Mouse (Mus musculus): ENCODE results near the gene Anpep.
A peak's percentile ranks its signal among the peaks of the same experiment; 100 is the strongest.

Anpep gene

GRCm38 (mm10) chr7:79866294-79867000, 5.6 kb upstream of the Anpep start:
- DNase-seq (ENCODE audit: low read depth, low spot score), result peak; percentile 61

- DNase-seq (ENCODE audit: low read depth, low spot score), result no peak
Measured at GRCm38 (mm10) chr7:79861794-79862193, 935 bp upstream of the Anpep start.

- DNase-seq (ENCODE audit: low read depth, low spot score), result no peak
Measured at GRCm38 (mm10) chr7:79858956-79859630, 1.8 kb downstream of the Anpep start.

GRCm38 (mm10) chr7:79858202-79858934, 2.5 kb downstream of the Anpep start:
- no peak for DNase-seq (ENCODE audit: low read depth, low spot score)

- DNase-seq (ENCODE audit: low read depth, low spot score), result no peak
Measured at GRCm38 (mm10) chr7:79856305-79856704, 4.6 kb downstream of the Anpep start.

- peak; percentile 74 for DNase-seq (ENCODE audit: low read depth, low spot score)
Measured at GRCm38 (mm10) chr7:79847456-79848451, 13.1 kb downstream of the Anpep start.

- DNase-seq (ENCODE audit: low read depth, low spot score), result no peak
Measured at GRCm38 (mm10) chr7:79846342-79846741, 14.5 kb downstream of the Anpep start.

- DNase-seq (ENCODE audit: low read depth, low spot score), result no peak
Measured at GRCm38 (mm10) chr7:79844090-79844802, 16.6 kb downstream of the Anpep start.

- DNase-seq (ENCODE audit: low read depth, low spot score), result no peak
Measured at GRCm38 (mm10) chr7:79842163-79842562, 18.7 kb downstream of the Anpep start.

- DNase-seq (ENCODE audit: low read depth, low spot score), result no peak
Measured at GRCm38 (mm10) chr7:79837247-79837646, 23.6 kb downstream of the Anpep start.

GRCm38 (mm10) chr7:79835196-79835595, 25.7 kb downstream of the Anpep start:
- no peak for DNase-seq (ENCODE audit: low read depth, low spot score)

GRCm38 (mm10) chr7:79832980-79833379, 27.9 kb downstream of the Anpep start:
- DNase-seq (ENCODE audit: low read depth, low spot score), result no peak

- DNase-seq (ENCODE audit: low read depth, low spot score), result no peak
Measured at GRCm38 (mm10) chr7:79831585-79831984, 29.3 kb downstream of the Anpep start.

GRCm38 (mm10) chr7:79831145-79831544, 29.7 kb downstream of the Anpep start:
- no peak for DNase-seq (ENCODE audit: low read depth, low spot score)

- DNase-seq (ENCODE audit: low read depth, low spot score), result no peak
Measured at GRCm38 (mm10) chr7:79828341-79828740, 32.5 kb downstream of the Anpep start.

GRCm38 (mm10) chr7:79822092-79822695, 38.7 kb downstream of the Anpep start:
- DNase-seq (ENCODE audit: low read depth, low spot score), result no peak

- DNase-seq (ENCODE audit: low read depth, low spot score), result no peak
Measured at GRCm38 (mm10) chr7:79819996-79820395, 40.9 kb downstream of the Anpep start.

- no peak for DNase-seq (ENCODE audit: low read depth, low spot score)
Measured at GRCm38 (mm10) chr7:79819515-79819914, 41.3 kb downstream of the Anpep start.

GRCm38 (mm10) chr7:79818321-79818720, 42.5 kb downstream of the Anpep start:
- DNase-seq (ENCODE audit: low read depth, low spot score), result no peak

- no peak for DNase-seq (ENCODE audit: low read depth, low spot score)
Measured at GRCm38 (mm10) chr7:79813409-79813808, 47.5 kb downstream of the Anpep start.
